Mouse (Mus musculus) kidney, postnatal 0 days (tissue): ENCODE measurements around the gene Cacng7. TPM values are rescaled to one million over a fixed set of nuclear protein-coding genes. Genes with fewer than 3 reads are reported as not detected.

Experiments
- ATAC-seq: fragments of 200-750 bp; cut with Nextera tagmentation; replicated peaks from 2 replicates; pipeline ENCODE4 v1.8.0; 2017; ENCODE audit warnings: low read depth, moderate number of reproducible peaks, moderate TSS enrichment, moderate library complexity; ENCODE audit not compliant: low FRiP score
- DNase-seq: peaks from one replicate; pipeline ENCODE4 v3.0.0-alpha.2; 2016; ENCODE audit warnings: low spot score
- H3K27ac ChIP-seq: fragments of 300-500 bp; sonication (generic); 2 replicates; pipeline ENCODE4 v1.5.1; 2014; ENCODE audit warnings: mild to moderate bottlenecking
- H3K27me3 ChIP-seq: fragments of 300-500 bp; sonication (generic); 2 replicates; pipeline ENCODE4 v1.6.1; 2014; ENCODE audit warnings: low read length, mixed read lengths; ENCODE audit not compliant: insufficient read depth
- H3K36me3 ChIP-seq: fragments of 300-500 bp; sonication (generic); 2 replicates; pipeline ENCODE4 v1.6.1; 2014; ENCODE audit warnings: low read length, mixed read lengths; ENCODE audit not compliant: insufficient read depth
- H3K4me1 ChIP-seq: fragments of 300-500 bp; sonication (generic); replicated peaks from 2 replicates; pipeline ENCODE4 v1.6.1; 2014; ENCODE audit warnings: antibody characterized with exemption, low read length, mixed read lengths; ENCODE audit not compliant: insufficient read depth
- H3K4me2 ChIP-seq: fragments of 300-500 bp; sonication (generic); 2 replicates; pipeline ENCODE4 v1.6.1; 2014; ENCODE audit warnings: mild to moderate bottlenecking, low read length, moderate library complexity, mixed read lengths
- H3K4me3 ChIP-seq: fragments of 300-500 bp; sonication (generic); replicated peaks from 2 replicates; pipeline ENCODE4 v1.5.1; 2014; ENCODE audit warnings: low read depth, low read length
- H3K9ac ChIP-seq: fragments of 300-500 bp; sonication (generic); 2 replicates; pipeline ENCODE4 v1.6.1; 2014; ENCODE audit warnings: low read depth, low read length
- H3K9me3 ChIP-seq: fragments of 300-500 bp; sonication (generic); replicated peaks from 2 replicates; pipeline ENCODE4 v1.6.1; 2016; ENCODE audit warnings: low read length, inconsistent platforms, mixed read lengths
- CTCF ChIP-seq: IDR thresholded peaks from 2 replicates; pipeline ENCODE4 v1.5.1; 2016; ENCODE audit warnings: antibody characterized with exemption, low read depth, mild to moderate bottlenecking, moderate library complexity
- WGBS: fragments of 180-500 bp; shearing (Covaris S2); extraction: QIAGEN DNeasy Blood & Tissue Kit; methylation state at CpG from one replicate; pipeline ENCODE4 v1.1.7; 2014; 5-methylcytosine and 5-hydroxymethylcytosine counted together
- polyA plus RNA-seq: library from polyadenylated mRNA; unstranded; fragments of >200 nt; fragmentation: Nextera tagmentation; extraction: Ambion mirVana; gene quantifications from 2 replicates; pipeline ENCODE4 v1.2.1, GENCODE M21; 2015

Gene Cacng7
- polyA plus RNA-seq, 1 experiment from 2014 or later, result 0.64 TPM

- Histone ChIP-seq H3K27me3 (peaks cover 14% of the 10 kb centered on the region), H3K9me3 (no peaks in the 10 kb centered on the region), H3K27ac (no peak overlapping the region), H3K36me3 (no peaks in the 10 kb centered on the region), H3K4me3 (no peak overlapping the region), H3K4me2 (no peak overlapping the region), H3K9ac (no peak overlapping the region), H3K4me1 (0 out of 2 replicates have a peak, but pooled peaks cover 4% of the 10 kb centered on the region)
- no peak for ATAC-seq
- TF ChIP-seq CTCF, result no peak
- 7% methylated on average over 4 of the region's 4 CpGs for WGBS
- no peak for DNase-seq
These were observed 24.1 kb upstream of the Cacng7 start for GRCm38 (mm10) chr7:3308646-3309045.

- H3K4me1 ChIP-seq, result no peaks in the 10 kb centered on the region
- 95% methylated on average over 7 of the region's 7 CpGs for WGBS
- ATAC-seq (no peak), DNase-seq (no peak)
- no peaks in the 10 kb centered on the region for H3K36me3 ChIP-seq
- TF ChIP-seq CTCF, result no peak
- H3K27ac ChIP-seq, result no peak overlapping the region
- 0 out of 2 replicates have a peak, but pooled peaks cover 3% of the 10 kb centered on the region for H3K27me3 ChIP-seq
- H3K4me3 ChIP-seq, result no peak overlapping the region
- no peak overlapping the region for H3K4me2 ChIP-seq
- no peak overlapping the region for H3K9ac ChIP-seq
- H3K9me3 ChIP-seq, result no peaks in the 10 kb centered on the region
These were observed 22.5 kb upstream of the Cacng7 start for GRCm38 (mm10) chr7:3310233-3310632.

- TF ChIP-seq CTCF, result no peak
- Histone ChIP-seq H3K27me3 (no peaks in the 10 kb centered on the region), H3K9me3 (no peaks in the 10 kb centered on the region), H3K27ac (no peak overlapping the region), H3K4me2 (no peak overlapping the region), H3K4me1 (no peaks in the 10 kb centered on the region), H3K36me3 (no peaks in the 10 kb centered on the region), H3K9ac (no peak overlapping the region), H3K4me3 (no peak overlapping the region)
- DNase-seq (no peak), ATAC-seq (no peak)
- 80% methylated on average over 8 of the region's 8 CpGs for WGBS
These were observed 19.2 kb upstream of the Cacng7 start for GRCm38 (mm10) chr7:3313571-3313970.

- no peak overlapping the region for H3K4me2 ChIP-seq
- H3K9me3 ChIP-seq, result no peaks in the 10 kb centered on the region
- no peak overlapping the region for H3K4me3 ChIP-seq
- no peaks in the 10 kb centered on the region for H3K36me3 ChIP-seq
- no peaks in the 10 kb centered on the region for H3K27me3 ChIP-seq
- no peak overlapping the region for H3K27ac ChIP-seq
- TF ChIP-seq CTCF, result no peak
- DNase-seq (no peak), ATAC-seq (no peak)
- 73% methylated on average over 5 of the region's 5 CpGs for WGBS
- H3K9ac ChIP-seq, result no peak overlapping the region
- H3K4me1 ChIP-seq, result no peaks in the 10 kb centered on the region
These were observed 18.6 kb upstream of the Cacng7 start for GRCm38 (mm10) chr7:3314121-3314520.

- Histone ChIP-seq H3K36me3 (no peaks in the 10 kb centered on the region), H3K9me3 (no peaks in the 10 kb centered on the region), H3K9ac (no peak overlapping the region), H3K4me1 (no peaks in the 10 kb centered on the region), H3K4me2 (no peak overlapping the region), H3K4me3 (no peak overlapping the region), H3K27me3 (no peaks in the 10 kb centered on the region), H3K27ac (no peak overlapping the region)
- no peak for ATAC-seq
- DNase-seq, result no peak
- TF ChIP-seq CTCF, result no peak
- 35% methylated on average over 4 of the region's 4 CpGs for WGBS
These were observed 15.1 kb upstream of the Cacng7 start for GRCm38 (mm10) chr7:3317704-3318103.

GRCm38 (mm10) chr7:3320856-3321255 is 11.9 kb upstream of the Cacng7 start:
- DNase-seq, result no peak
- Histone ChIP-seq H3K27me3 (no peaks in the 10 kb centered on the region), H3K36me3 (no peaks in the 10 kb centered on the region), H3K4me2 (no peak overlapping the region), H3K9me3 (no peaks in the 10 kb centered on the region), H3K4me3 (no peak overlapping the region), H3K27ac (no peak overlapping the region), H3K9ac (no peak overlapping the region), H3K4me1 (no peaks in the 10 kb centered on the region)
- TF ChIP-seq CTCF, result no peak
- no peak for ATAC-seq
- 58% methylated on average over 3 of the region's 3 CpGs for WGBS

GRCm38 (mm10) chr7:3323826-3324225 is 8.9 kb upstream of the Cacng7 start:
- no peak overlapping the region for H3K27ac ChIP-seq
- no peaks in the 10 kb centered on the region for H3K4me1 ChIP-seq
- H3K9ac ChIP-seq, result no peak overlapping the region
- no peaks in the 10 kb centered on the region for H3K9me3 ChIP-seq
- 97% methylated on average over 1 of the region's 1 CpGs for WGBS
- no peak for TF ChIP-seq CTCF
- no peaks in the 10 kb centered on the region for H3K36me3 ChIP-seq
- no peak overlapping the region for H3K4me3 ChIP-seq
- ATAC-seq (no peak), DNase-seq (no peak)
- H3K4me2 ChIP-seq, result no peak overlapping the region
- no peaks in the 10 kb centered on the region for H3K27me3 ChIP-seq
